Mouse (Mus musculus): ENCODE measurements around the gene Qars. TPM values are rescaled to one million over a fixed set of nuclear protein-coding genes. Genes with fewer than 3 reads are reported as not detected.

Gene Qars
- polyA plus RNA-seq, 1 experiment from 2014 or later, result 83.2 TPM

GRCm38 (mm10) chr9:108545986-108546385 lies 38.5 kb downstream of the Qars start:
- Histone ChIP-seq H3K9me3 (replicated peaks; ENCODE audit: control insufficient read depth, low read length) (no peaks in the 10 kb centered on the region), H3K4me1 (ENCODE audit: control insufficient read depth, insufficient read depth, low read length) (no peaks in the 10 kb centered on the region), H3K27me3 (ENCODE audit: control insufficient read depth, insufficient read depth, low read length) (no peaks in the 10 kb centered on the region), H3K36me3 (ENCODE audit: control insufficient read depth, insufficient read depth) (peaks cover 63% of the 10 kb centered on the region), H3K4me3 (ENCODE audit: low read length) (no peak overlapping the region), H3K4me2 (ENCODE audit: low read depth, low read length) (no peak overlapping the region), H3K27ac (ENCODE audit: low read length) (no peak overlapping the region), H3K9ac (ENCODE audit: low read length) (no peak overlapping the region)
- ATAC-seq (replicated peaks; ENCODE audit: extremely low read depth, insufficient read depth, low FRiP score), result no peak
- WGBS, result 92% methylated on average over 3 of the region's 3 CpGs

- 86% methylated on average over 1 of the region's 1 CpGs for WGBS
- H3K27ac ChIP-seq (ENCODE audit: low read length), result no peak overlapping the region
These were observed 39.4 kb downstream of the Qars start for GRCm38 (mm10) chr9:108546875-108547274.

DNA sequence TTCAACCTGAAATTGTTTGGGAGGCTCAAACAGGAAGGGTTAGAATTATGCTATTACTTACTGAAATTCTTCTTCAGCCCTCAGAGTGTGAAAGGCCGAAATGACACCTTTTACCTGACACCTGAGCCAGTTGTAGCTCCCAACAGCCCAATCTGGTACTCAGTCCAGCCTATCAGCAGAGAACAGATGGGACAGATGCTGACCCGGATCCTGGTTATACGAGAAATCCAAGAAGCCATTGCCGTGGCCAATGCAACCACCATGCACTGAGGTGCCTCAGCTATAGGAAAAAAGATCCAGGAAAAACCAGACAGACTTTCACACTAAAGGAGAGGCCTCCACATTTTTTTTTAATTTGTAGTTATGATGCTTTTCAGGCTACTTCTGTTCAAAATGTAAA lies 51.7 kb downstream of the Qars start:
- ATAC-seq (replicated peaks; ENCODE audit: extremely low read depth, insufficient read depth, low FRiP score), result no peak
- Histone ChIP-seq H3K4me3 (ENCODE audit: low read length) (no peak overlapping the region), H3K9me3 (replicated peaks; ENCODE audit: control insufficient read depth, low read length) (no peaks in the 10 kb centered on the region), H3K4me2 (ENCODE audit: low read depth, low read length) (no peak overlapping the region), H3K4me1 (ENCODE audit: control insufficient read depth, insufficient read depth, low read length) (peaks cover 9% of the 10 kb centered on the region), H3K27me3 (ENCODE audit: control insufficient read depth, insufficient read depth, low read length) (no peaks in the 10 kb centered on the region), H3K36me3 (ENCODE audit: control insufficient read depth, insufficient read depth) (peaks cover 57% of the 10 kb centered on the region), H3K9ac (ENCODE audit: low read length) (no peak overlapping the region), H3K27ac (ENCODE audit: low read length) (no peak overlapping the region)
- 83% methylated on average over 4 of the region's 4 CpGs for WGBS

More at GRCm38 (mm10) chr9:108546875-108547274, 39.4 kb downstream of the Qars start:
- Histone ChIP-seq H3K36me3 (ENCODE audit: control insufficient read depth, insufficient read depth) (peaks cover 58% of the 10 kb centered on the region), H3K4me2 (ENCODE audit: low read depth, low read length) (no peak overlapping the region), H3K4me3 (ENCODE audit: low read length) (no peak overlapping the region), H3K9me3 (replicated peaks; ENCODE audit: control insufficient read depth, low read length) (no peaks in the 10 kb centered on the region), H3K4me1 (ENCODE audit: control insufficient read depth, insufficient read depth, low read length) (no peaks in the 10 kb centered on the region), H3K27me3 (ENCODE audit: control insufficient read depth, insufficient read depth, low read length) (no peaks in the 10 kb centered on the region), H3K9ac (ENCODE audit: low read length) (no peak overlapping the region)
- no peak for ATAC-seq (replicated peaks; ENCODE audit: extremely low read depth, insufficient read depth, low FRiP score)

GRCm38 (mm10) chr9:108560227-108560841 lies 52.8 kb downstream of the Qars start, which contains the start of gene Impdh2:
Gene Impdh2, plus strand, starts transcription at chr9:108560286.
- WGBS, result under 1% methylated on average over 52 of the region's 53 CpGs
- peak; percentile 98 for ATAC-seq (replicated peaks; ENCODE audit: extremely low read depth, insufficient read depth, low FRiP score)
- H3K36me3 ChIP-seq (ENCODE audit: control insufficient read depth, insufficient read depth), result peaks cover 57% of the 10 kb centered on the region

DNA sequence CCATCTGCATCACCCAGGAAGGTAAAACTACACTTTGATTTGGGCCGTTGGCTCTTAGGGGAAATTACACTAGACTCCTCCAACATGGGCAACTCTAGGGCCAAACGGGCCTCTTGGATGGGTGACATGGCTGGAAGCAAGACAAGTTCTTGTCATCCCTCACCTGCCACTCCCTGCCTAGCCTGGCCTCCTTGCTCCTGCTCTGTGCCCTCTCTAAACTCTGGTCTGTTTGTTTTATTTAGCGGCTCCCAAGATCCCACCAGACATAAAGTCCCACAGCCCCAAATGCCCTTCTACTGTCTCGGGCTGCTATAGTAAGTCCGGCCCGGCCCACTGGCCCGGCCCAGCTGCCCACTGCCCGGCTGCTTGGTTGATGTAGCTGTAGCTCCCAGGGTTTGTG lies 56.2 kb downstream of the Qars start:
- ATAC-seq (replicated peaks; ENCODE audit: extremely low read depth, insufficient read depth, low FRiP score), result no peak
- H3K9me3 ChIP-seq (replicated peaks; ENCODE audit: control insufficient read depth, low read length), result no peaks in the 10 kb centered on the region
- H3K4me2 ChIP-seq (ENCODE audit: low read depth, low read length), result no peak overlapping the region
- H3K4me1 ChIP-seq (ENCODE audit: control insufficient read depth, insufficient read depth, low read length), result peaks cover 23% of the 10 kb centered on the region
- H3K27me3 ChIP-seq (ENCODE audit: control insufficient read depth, insufficient read depth, low read length), result no peaks in the 10 kb centered on the region
- no peak overlapping the region for H3K4me3 ChIP-seq (ENCODE audit: low read length)
- H3K36me3 ChIP-seq (ENCODE audit: control insufficient read depth, insufficient read depth), result peaks cover 38% of the 10 kb centered on the region
- no peak overlapping the region for H3K9ac ChIP-seq (ENCODE audit: low read length)
- WGBS, result 89% methylated on average over 8 of the region's 8 CpGs
- no peak overlapping the region for H3K27ac ChIP-seq (ENCODE audit: low read length)

More at GRCm38 (mm10) chr9:108560227-108560841, 52.8 kb downstream of the Qars start, which contains the start of gene Impdh2:
- no peaks in the 10 kb centered on the region for H3K27me3 ChIP-seq (ENCODE audit: control insufficient read depth, insufficient read depth, low read length)
- peak within 1 kb of the TSS; percentile 75 for H3K4me3 ChIP-seq (ENCODE audit: low read length)
- H3K9ac ChIP-seq (ENCODE audit: low read length), result peak within 1 kb of the TSS; percentile 87
- no peaks in the 10 kb centered on the region for H3K9me3 ChIP-seq (replicated peaks; ENCODE audit: control insufficient read depth, low read length)
- peak within 1 kb of the TSS; percentile 81 for H3K27ac ChIP-seq (ENCODE audit: low read length)
- H3K4me1 ChIP-seq (ENCODE audit: control insufficient read depth, insufficient read depth, low read length), result peaks cover 9% of the 10 kb centered on the region
- H3K4me2 ChIP-seq (ENCODE audit: low read depth, low read length), result peak within 1 kb of the TSS; percentile 88

DNA sequence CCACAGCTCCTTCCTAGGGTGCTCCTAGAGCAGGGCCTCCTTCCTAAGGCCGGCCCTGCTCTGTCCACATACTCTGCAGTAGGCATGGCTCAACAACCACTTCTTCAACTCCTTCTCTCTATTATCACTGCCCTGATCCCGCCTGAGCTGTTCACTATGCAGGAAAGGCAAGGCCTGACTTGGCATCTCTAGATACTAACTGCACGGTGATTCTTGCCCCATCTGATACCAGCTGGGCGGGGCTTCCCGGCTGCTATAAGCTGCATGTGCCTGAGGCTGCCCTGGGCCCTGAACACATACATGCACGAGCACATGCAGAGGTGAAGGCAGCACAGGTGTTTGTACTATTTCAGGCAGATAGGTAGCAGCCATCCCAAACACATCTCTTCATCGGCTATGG lies 56.6 kb downstream of the Qars start:
- no peak overlapping the region for H3K9ac ChIP-seq (ENCODE audit: low read length)
- peaks cover 34% of the 10 kb centered on the region for H3K36me3 ChIP-seq (ENCODE audit: control insufficient read depth, insufficient read depth)
- H3K9me3 ChIP-seq (replicated peaks; ENCODE audit: control insufficient read depth, low read length), result no peaks in the 10 kb centered on the region
- H3K4me3 ChIP-seq (ENCODE audit: low read length), result no peak overlapping the region
- H3K4me2 ChIP-seq (ENCODE audit: low read depth, low read length), result no peak overlapping the region
- no peaks in the 10 kb centered on the region for H3K27me3 ChIP-seq (ENCODE audit: control insufficient read depth, insufficient read depth, low read length)
- no peak overlapping the region for H3K27ac ChIP-seq (ENCODE audit: low read length)
- WGBS, result 90% methylated on average over 7 of the region's 7 CpGs
- ATAC-seq (replicated peaks; ENCODE audit: extremely low read depth, insufficient read depth, low FRiP score), result no peak
- H3K4me1 ChIP-seq (ENCODE audit: control insufficient read depth, insufficient read depth, low read length), result peaks cover 28% of the 10 kb centered on the region

Other genes with a start within 250 kb of the Qars start
- 136 and 145 TPM in 2 replicates for gene Dag1, start 243.7 kb upstream of the Qars start, polyA plus RNA-seq (2015; fragmentation: Nextera tagmentation; extraction: Ambion mirVana)
- gene Nicn1, start 217.3 kb upstream of the Qars start, polyA plus RNA-seq (2015; fragmentation: Nextera tagmentation; extraction: Ambion mirVana), result 23.7 and 26.9 TPM in 2 replicates
- gene Amt, start 210.9 kb upstream of the Qars start, polyA plus RNA-seq (2015; fragmentation: Nextera tagmentation; extraction: Ambion mirVana), result 8.1 and 8.7 TPM in 2 replicates
- 372 and 444 TPM in 2 replicates for gene Rhoa, start 201.6 kb upstream of the Qars start, polyA plus RNA-seq (2015; fragmentation: Nextera tagmentation; extraction: Ambion mirVana)
- 32.5 and 34.2 TPM in 2 replicates for gene Tcta, start 201.5 kb upstream of the Qars start, polyA plus RNA-seq (2015; fragmentation: Nextera tagmentation; extraction: Ambion mirVana)
- gene Gpx1, start 168.8 kb upstream of the Qars start, polyA plus RNA-seq (2015; fragmentation: Nextera tagmentation; extraction: Ambion mirVana), result 647 and 680 TPM in 2 replicates
- gene Usp4, start 159.9 kb upstream of the Qars start, polyA plus RNA-seq (2015; fragmentation: Nextera tagmentation; extraction: Ambion mirVana), result 83.6 and 84.2 TPM in 2 replicates
- gene 1700102P08Rik, start 114.9 kb upstream of the Qars start, polyA plus RNA-seq (2015; fragmentation: Nextera tagmentation; extraction: Ambion mirVana), result 0.14 and 0.42 TPM in 2 replicates
- 0.45 and 0.71 TPM in 2 replicates for gene Ccdc36, start 79.2 kb upstream of the Qars start, polyA plus RNA-seq (2015; fragmentation: Nextera tagmentation; extraction: Ambion mirVana)
- not detected in 2 replicates for gene BC048562, start 71.2 kb upstream of the Qars start, polyA plus RNA-seq (2015; fragmentation: Nextera tagmentation; extraction: Ambion mirVana)
- 39.8 and 44.3 TPM in 2 replicates for gene Ccdc71, start 47.2 kb upstream of the Qars start, polyA plus RNA-seq (2015; fragmentation: Nextera tagmentation; extraction: Ambion mirVana)
- gene Klhdc8b, start 46.1 kb upstream of the Qars start, polyA plus RNA-seq (2015; fragmentation: Nextera tagmentation; extraction: Ambion mirVana), result 103 and 110 TPM in 2 replicates
- gene Lamb2, start 28.0 kb upstream of the Qars start, polyA plus RNA-seq (2015; fragmentation: Nextera tagmentation; extraction: Ambion mirVana), result 67.1 and 77.7 TPM in 2 replicates
- gene Usp19, start 17.1 kb upstream of the Qars start, polyA plus RNA-seq (2015; fragmentation: Nextera tagmentation; extraction: Ambion mirVana), result 60.1 and 63.5 TPM in 2 replicates
- 82.2 and 82.5 TPM in 2 replicates for gene Qrich1, start 9.1 kb downstream of the Qars start, polyA plus RNA-seq (2015; fragmentation: Nextera tagmentation; extraction: Ambion mirVana)
- 91.7 and 91.8 TPM in 2 replicates for gene Impdh2, start 52.6 kb downstream of the Qars start, polyA plus RNA-seq (2015; fragmentation: Nextera tagmentation; extraction: Ambion mirVana)
- gene Ndufaf3, start 59.7 kb downstream of the Qars start, polyA plus RNA-seq (2015; fragmentation: Nextera tagmentation; extraction: Ambion mirVana), result 63.7 and 65.9 TPM in 2 replicates
- gene Dalrd3, start 62.2 kb downstream of the Qars start, polyA plus RNA-seq (2015; fragmentation: Nextera tagmentation; extraction: Ambion mirVana), result 83.3 and 83.6 TPM in 2 replicates
- 48.3 and 61.0 TPM in 2 replicates for gene Wdr6, start 71.0 kb downstream of the Qars start, polyA plus RNA-seq (2015; fragmentation: Nextera tagmentation; extraction: Ambion mirVana)
- 20.1 and 22.0 TPM in 2 replicates for gene P4htm, start 90.0 kb downstream of the Qars start, polyA plus RNA-seq (2015; fragmentation: Nextera tagmentation; extraction: Ambion mirVana)
- 45.6 and 46.9 TPM in 2 replicates for gene Arih2, start 141.7 kb downstream of the Qars start, polyA plus RNA-seq (2015; fragmentation: Nextera tagmentation; extraction: Ambion mirVana)
- gene Slc25a20, start 154.4 kb downstream of the Qars start, polyA plus RNA-seq (2015; fragmentation: Nextera tagmentation; extraction: Ambion mirVana), result 88.0 and 91.4 TPM in 2 replicates
- 21.3 and 25.5 TPM in 2 replicates for gene Prkar2a, start 181.6 kb downstream of the Qars start, polyA plus RNA-seq (2015; fragmentation: Nextera tagmentation; extraction: Ambion mirVana)

All from heart, embryonic 16.5 days (tissue).